Mouse (Mus musculus) cortical plate, adult 2 months (tissue): ENCODE results near the gene Fam160b1.

ENCODE experiments used
- CTCF ChIP-seq: fragments of 200-500 bp; IDR thresholded peaks from 2 replicates; pipeline ENCODE4 v1.5.1; 2011; ENCODE audit warnings: mild to moderate bottlenecking, control low read depth, low read length; ENCODE audit not compliant: insufficient read depth; ENCODE audit errors: extremely low read depth
- POLR2A ChIP-seq: fragments of 200-500 bp; IDR thresholded peaks from 2 replicates; pipeline ENCODE4 v1.6.1; 2011; ENCODE audit warnings: mild to moderate bottlenecking, low read length, control low read depth; ENCODE audit not compliant: insufficient read depth; ENCODE audit errors: extremely low read depth

- TF ChIP-seq POLR2A (no peak), CTCF (no peak)
Measured at GRCm38 (mm10) chr19:57366626-57367025, 6.1 kb downstream of the Fam160b1 start.
